Mouse (Mus musculus): Measurements from ENCODE around the gene Ssu72.
"Not testable (repeated sequence)": the region's sequence is repeated elsewhere in the genome, so short reads cannot be mapped to it uniquely, and the experiment has no call there.

Ssu72 gene

DNA sequence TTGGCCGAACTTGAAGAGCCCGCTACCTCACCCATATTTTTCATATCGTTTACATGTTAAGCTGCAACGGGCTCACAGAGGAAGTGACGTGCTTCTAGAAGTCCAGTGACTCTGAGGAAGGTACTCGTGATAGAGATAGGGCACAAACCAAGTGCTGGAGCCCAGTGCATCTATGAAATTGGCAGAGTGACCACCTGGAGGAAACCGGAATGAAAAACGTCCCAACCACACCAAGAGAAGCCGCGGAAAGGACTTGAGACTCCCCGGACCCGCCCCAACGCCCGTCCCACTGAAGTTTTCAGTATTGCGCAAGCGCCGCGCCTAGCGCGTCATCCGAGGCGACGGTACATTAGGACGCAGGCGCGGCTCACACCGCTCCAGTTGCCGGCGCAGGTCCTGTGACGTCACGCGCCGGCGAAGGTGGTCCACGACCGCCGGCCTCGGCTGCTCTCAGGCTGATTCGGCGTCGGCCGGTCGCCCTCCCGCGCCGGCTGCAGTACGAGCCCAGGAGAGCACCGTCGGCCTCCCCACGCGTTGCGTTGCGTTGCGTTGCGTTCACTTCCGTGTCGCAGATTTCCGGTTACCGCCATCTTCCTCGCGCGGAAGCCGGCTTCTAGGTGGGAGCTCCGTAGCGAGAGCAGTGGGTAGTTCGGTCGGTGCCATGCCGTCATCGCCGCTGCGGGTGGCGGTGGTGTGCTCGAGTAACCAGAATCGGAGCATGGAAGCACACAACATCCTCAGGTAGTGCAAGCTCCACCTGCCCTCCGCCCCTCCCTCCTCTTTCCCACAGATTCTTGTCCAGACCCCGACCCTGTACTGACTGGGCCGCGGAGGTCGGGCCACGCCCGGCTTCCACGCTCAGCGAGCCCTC lies at the start of gene Ssu72:
TSS of gene Ssu72 (plus strand) at position 80 of the 871 bp plus-strand sequence.
- peak; percentile 95 to 97 for DNase-seq

DNA sequence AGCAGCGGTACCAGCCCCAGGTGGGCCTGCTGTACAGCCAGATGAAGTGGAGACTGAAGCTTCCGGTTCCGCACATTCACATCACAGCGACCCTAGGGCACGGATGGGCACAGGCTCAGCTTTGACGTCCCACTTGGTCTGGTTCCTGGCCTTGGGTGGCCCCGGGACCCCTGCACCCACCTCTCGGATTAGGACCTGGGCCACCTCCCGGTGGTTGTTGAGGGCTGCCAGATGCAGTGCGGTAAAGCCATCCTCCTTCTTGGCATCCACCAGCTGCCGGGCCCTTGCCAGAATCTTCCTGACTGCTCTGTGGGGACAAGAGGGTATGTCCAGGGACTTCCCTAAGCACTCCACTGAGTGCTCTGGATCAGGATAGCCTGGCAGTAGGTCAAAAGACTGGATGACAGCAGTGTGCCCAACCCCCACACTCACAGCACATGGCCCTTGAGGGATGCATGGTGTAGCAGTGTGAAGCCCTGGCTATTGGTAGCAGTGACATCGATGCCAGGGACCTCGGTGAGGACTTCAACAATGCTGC lies 48.3 kb upstream of the Ssu72 start:
- DNase-seq: peak; percentile 31 to 51

DNA sequence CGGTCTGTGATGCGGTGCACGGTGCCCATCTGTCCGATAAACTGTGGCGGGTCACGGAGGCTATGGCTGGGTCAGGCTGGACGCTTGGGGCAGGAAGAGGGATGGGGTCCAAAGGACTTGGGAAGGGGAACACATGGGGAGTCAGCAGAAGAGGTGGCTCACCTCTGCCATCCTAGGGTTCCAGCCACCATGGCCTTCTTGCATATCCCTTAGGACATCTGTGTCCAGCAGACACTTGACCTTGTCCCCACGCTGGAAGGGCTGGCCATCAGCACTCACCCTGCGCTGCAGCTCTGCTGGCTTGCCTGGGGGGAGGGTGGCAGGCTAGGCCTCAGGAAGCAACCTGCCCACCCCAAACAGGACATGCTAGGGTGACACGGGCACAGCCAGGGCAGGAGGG lies 45.6 kb upstream of the Ssu72 start:
- no peak for DNase-seq

DNA sequence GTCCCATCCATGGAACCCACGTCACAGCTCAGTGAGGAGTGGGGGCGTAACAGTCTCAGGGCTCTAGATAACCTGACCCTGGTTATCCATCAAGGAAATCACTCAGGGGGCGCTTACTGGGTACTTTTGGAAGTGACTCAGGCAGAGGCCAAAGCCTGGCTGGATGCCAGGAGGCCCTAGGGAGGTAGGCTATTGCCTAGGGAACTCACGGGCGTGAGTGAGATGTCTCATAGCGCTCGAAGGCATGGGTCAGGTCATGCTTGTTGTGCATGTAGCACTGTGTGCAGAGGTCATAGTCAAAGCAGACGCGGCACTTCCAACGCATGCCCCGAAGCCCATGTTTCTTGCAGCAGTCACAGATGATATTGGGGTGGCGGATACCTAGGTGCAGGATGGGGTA lies 44.0 kb upstream of the Ssu72 start:
- DNase-seq: peak in 1 of 2 experiments; percentile 32

DNA sequence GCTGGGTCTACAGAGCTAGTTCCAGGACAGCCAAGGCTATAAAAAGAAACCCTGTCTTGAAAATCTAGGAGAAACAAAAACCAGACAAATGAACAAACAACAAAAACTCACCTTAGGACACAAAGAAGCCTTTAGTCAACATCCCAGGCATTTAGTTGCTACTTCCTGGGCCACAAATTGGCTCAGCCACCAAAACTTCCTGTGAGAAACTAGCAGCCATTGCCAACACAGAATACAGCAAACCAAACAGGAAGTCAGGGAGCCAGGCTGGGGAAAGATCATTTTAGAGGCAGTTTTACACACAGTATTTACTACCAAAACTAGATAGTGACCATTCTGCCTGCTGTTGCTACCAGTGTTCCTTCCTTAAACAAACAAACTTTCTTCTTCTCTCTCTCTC lies 37.7 kb upstream of the Ssu72 start:
- no peak for DNase-seq

DNA sequence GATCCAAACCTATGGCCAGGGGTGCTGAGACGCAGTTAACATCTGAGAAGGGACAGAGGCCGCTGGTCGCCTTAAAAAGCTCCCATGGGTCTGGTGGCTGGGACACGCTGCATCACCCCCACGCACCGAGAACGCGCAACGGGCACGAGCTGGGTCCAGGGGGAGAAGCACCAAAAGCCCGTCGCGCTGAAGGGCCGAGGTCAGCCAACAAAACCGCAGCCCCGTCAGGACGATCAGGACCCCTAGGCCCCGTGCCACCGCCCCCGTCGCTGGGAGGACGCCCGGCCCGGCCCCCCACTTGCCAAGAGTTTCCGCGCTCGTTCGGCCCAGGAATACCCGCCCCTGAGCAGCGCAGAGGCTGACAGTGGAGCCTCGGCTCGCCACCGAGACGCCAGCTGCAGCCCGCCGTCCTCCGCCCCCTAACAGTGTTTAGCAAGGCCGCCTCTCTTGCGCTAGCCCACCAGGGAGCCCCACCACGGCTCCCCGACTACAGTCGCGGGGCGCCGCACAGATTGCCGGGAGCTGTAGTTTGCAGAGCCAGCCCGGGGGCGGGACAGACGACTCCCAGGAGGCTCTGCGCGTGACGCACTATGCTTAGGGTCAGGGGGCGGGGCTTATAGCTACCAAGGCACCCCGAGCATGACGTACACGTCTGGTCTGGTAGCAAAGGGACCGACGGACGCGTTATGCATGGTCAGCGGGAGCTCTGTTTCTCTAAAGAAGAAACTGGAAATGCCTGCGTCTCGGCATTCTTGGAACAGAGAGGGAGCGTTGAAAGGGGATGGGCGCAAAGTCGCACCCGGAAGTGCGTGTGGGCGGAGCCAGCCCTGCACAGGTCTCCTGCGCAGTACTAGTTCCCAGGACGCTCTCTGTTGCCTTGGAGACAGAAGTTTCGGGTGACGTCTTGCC lies 35.7 kb upstream of the Ssu72 start, which contains the start of gene Mib2:
TSS of gene Mib2 (minus strand) at position 510 of the 909 bp plus-strand sequence.
- DNase-seq: peak; percentile 98

DNA sequence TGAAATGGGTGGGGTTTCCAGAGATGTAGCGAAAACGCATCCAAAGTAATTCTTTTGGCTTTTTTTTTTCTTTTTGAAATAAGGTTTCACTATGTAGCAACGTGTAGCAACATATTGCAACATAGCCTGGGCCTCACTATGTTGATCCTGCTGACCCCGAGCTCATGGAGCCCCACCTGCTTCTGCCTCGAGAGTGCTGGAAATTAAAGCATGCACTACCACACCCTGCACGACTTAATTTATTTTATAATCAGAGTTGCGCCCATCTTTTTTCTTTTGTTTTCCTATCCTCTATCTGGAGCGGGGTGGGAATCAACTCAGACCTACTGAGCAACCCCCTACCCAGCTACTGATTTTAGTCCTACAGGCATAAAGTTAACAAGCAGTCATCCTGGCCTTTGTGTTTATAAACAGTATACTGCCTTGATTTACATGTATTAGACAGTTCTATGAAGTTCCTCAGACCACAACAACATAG lies 35.0 kb upstream of the Ssu72 start:
- DNase-seq: no peak

DNA sequence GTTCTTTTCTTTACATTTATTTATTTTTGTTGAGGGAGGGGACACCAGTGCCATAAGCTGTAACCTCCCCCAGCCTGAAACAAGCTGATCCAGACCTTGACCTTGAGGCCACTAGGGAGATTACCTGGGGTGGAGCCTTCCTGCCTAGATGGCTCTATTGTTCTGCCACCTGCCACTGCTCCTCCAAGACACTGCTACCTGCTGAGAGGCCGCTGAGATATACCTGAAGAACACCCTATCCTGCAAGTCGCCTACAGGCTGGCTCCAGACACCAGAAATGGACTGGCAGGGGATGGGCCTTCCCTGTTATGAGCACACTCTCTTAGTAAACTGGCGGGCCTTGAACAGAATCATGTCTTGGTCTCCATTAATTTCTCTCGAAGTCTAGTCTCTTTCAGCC lies 34.4 kb upstream of the Ssu72 start:
- not testable (repeated sequence) for DNase-seq

DNA sequence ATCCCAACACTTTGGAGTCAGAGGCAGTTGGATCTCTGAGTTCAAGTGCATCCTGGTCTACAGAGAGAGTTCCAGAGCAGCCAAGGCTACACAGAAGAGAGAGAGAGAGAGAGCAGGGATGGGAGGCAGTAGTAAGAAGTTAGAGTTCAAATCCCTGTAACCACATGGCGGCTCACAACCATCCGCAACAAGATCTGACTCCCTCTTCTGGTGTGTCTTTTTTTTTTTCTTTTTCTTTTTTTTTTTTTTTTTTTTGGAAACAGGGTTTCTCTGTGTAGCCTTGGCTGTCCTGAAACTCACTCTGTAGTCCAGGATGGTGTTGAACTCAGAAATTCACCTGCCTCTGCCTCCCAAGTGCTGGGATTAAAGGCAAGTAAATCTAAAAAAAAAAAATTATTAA lies 32.5 kb upstream of the Ssu72 start:
- no peak for DNase-seq

DNA sequence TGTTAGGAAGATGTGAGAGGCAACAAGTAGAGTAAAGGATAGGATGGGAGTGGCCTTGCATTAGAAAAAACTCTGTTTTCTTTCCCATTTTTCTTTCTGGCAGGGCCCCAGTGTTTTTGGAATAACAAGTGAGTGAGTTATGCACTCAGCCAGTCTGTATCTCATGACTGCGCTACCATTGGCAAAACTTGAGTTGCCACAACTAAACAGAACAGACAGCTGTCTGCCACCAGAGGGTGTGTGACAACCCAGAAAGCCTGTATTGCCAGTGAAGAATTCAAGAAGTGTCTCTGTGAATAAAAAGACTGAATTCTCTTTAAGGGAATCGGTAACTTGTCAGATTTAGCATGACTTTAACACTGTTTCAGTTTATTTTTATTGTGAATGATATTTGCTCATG lies 28.6 kb upstream of the Ssu72 start:
- DNase-seq: peak; percentile 57 to 60

DNA sequence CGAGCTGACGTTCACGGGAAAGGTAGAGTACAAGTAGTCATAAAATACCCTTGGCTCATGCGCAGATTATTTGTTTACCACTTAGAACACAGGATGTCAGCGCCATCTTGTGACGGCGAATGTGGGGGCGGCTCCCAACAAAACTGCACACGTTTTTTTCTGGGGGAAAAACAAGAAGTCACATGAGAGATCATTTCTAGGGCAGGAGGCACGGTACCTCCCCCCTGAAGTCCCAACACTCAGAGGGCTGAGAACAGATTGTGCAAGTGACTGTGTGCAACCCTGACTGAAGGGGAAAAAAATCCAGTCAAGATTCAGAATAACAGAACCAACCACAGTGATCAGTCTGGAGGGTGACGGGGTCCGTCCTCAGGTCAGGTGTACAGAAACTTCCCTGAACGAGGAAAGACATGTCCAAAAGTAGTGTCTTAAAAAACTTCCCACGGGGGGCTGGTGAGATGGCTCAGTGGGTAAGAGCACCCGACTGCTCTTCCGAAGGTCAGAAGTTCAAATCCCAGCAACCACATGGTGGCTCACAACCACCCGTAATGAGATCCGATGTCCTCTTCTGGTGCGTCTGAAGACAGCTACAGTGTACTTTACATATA lies 20.8 kb upstream of the Ssu72 start:
- not testable (repeated sequence) for DNase-seq

DNA sequence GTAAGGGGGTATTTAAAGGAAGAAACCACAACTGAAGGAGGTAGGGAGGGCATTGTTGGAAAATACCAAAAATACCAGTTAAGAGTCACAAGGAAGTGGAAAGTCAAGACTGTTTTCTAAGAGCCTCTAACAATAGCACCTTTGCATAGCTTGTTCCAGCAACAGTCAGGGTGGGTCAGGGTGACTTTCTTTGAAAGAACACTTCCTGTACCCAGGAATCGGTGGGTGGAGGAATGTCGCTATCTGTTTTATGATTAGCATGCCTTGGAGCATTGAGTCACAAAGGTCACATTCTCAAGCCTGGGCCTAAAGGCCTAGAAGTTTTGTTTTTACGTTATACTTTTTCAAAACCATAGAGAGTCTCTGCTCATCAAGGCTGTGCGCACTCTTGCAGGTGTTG lies 16.8 kb upstream of the Ssu72 start:
- not testable (repeated sequence) for DNase-seq

DNA sequence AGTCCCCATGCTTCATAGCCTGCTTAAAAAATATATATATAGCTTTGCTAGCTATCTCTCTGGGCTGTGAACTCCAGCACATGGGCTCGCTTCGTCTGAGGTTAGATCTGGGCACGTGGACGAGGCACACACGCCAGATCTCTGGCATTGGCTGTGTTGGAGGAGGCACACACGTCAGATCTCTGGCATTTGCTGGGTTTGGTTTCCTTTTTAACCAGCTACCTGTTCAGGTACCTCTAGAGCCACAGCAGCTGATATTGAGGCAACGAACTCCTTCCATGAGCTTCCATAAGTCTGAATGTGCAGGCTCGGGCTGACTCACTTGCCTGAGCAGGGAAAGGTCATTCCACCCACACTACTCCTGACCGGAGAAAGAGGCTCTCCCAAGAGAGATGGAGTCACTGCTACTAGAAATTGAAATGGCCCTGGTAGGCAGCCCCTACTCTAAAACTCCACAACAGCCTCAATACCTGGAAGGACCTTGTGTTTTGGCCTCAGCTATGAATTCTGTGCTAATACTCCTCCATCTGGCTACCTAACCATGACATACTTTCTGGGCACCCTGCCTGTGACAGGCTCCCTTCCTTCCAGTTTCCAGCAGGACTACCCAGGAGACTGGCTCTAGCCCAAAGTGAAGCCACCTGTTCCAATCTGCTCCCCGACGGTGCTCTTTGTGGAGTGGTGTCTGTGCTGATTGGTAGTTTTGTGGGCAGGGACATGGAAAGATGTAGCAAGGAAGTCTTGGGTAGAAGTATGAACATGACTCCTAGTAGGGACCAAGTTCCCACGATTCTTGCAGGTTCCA lies 13.8 kb upstream of the Ssu72 start:
- peak; percentile 99 for DNase-seq

DNA sequence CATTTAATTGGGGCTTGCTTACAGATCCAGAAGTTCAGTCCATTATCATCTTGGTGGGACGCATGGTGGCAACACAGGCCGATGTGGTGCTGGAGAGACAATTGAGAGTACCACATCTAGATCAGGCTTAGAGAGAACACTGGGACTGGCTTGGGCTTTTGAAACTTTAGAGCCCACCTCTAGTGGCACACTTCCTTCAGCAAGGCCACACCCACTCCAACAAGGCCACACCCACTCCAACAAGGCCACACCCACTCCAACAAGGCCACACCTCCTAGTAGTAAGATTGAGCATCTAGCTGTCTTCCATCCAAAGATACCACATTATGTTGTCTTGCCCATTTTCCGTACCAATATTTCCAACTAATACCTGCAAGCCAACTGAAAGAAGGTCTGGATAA lies 12.2 kb upstream of the Ssu72 start:
- no peak for DNase-seq

DNA sequence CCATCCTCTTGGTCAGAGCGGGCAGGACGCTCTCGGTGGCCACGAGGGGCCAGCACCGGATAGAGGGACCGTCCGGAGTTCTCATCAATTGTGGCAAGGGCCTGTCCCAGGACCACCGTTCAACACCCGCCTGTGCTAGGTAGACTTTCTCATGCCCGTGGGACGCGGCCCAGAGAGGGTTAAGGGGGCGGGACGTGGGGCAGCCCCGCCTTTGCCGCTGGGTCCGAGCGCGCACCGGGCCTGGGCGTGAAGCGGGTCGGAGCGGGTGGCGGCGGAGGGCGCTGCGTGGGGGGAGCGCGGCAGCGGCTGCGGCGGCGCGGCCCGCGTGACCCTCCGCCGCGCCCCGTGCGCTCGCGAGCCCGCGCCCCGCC lies 10.5 kb upstream of the Ssu72 start, which contains the start of gene Fndc10:
TSS of gene Fndc10 (plus strand) at position 232 of the 371 bp plus-strand sequence.
- DNase-seq: peak; percentile 89 to 90

DNA sequence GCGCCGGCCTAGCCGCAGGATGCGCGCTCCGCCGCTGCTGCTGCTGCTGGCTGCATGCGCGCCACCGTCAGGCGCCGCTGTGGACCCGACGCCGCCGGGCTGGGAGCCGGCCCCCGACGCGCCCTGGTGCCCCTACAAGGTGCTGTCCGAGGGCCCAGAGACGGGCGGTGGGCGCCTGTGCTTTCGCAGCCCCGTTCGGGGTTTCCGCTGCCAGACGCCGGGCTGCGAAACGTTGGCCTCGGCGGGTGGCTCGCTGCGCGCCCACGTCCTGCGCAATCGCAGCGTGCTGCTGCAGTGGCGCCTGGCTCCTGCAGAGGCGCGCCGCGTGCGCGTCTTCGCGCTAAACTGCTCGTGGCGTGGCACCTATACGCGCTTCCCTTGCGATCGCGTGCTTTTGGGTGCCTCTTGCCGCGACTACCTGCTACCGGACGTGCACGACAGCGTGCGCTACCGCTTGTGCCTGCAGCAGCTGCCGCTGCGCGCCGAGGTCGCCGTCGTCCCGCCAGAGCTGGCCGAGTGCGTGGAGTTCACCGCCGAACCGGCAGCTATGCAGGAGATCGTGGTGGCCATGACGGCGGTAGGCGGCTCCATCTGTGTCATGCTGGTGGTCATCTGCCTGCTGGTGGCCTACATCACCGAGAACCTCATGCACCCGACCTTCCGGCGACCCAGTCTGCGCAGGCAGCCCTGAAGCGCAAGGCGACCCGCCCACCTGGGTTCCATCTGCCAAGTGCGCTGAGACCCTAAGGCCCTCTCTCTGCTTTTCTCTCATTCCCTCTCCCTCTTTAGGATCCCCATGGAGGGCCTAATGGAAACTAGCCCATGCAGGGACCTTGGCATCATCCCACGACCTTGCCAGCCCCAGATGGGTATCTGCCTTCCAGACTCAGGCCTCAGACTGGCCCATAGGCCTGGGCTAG lies 9.9 kb upstream of the Ssu72 start:
- peak; percentile 75 to 78 for DNase-seq

DNA sequence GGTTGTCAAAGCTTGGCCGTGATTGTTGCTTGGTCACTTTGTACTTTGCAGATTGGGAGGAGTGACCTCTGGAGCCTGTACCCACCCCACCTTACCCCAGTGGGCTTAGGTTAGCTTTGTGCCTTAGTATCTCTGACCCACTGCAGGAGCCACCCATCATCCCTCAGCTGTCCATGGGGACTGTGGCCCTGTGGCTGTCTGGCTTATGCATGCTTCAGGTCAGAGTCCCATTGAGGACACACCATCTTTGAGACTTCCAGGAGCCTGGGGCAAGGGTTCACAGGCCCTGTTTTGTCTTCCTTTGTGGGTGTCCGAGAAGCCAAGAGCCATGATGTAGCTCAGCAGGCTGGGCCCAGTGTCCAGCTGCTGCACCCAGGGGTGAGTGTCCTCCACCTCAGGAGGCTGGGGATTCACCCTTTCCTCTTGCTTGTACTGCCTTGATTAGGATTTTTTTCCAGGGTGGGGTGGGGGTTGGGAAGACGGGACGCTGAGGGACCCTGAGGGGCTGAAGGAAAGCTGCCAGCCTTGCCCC lies 9.0 kb upstream of the Ssu72 start:
- DNase-seq: peak in 1 of 2 experiments; percentile 32

DNA sequence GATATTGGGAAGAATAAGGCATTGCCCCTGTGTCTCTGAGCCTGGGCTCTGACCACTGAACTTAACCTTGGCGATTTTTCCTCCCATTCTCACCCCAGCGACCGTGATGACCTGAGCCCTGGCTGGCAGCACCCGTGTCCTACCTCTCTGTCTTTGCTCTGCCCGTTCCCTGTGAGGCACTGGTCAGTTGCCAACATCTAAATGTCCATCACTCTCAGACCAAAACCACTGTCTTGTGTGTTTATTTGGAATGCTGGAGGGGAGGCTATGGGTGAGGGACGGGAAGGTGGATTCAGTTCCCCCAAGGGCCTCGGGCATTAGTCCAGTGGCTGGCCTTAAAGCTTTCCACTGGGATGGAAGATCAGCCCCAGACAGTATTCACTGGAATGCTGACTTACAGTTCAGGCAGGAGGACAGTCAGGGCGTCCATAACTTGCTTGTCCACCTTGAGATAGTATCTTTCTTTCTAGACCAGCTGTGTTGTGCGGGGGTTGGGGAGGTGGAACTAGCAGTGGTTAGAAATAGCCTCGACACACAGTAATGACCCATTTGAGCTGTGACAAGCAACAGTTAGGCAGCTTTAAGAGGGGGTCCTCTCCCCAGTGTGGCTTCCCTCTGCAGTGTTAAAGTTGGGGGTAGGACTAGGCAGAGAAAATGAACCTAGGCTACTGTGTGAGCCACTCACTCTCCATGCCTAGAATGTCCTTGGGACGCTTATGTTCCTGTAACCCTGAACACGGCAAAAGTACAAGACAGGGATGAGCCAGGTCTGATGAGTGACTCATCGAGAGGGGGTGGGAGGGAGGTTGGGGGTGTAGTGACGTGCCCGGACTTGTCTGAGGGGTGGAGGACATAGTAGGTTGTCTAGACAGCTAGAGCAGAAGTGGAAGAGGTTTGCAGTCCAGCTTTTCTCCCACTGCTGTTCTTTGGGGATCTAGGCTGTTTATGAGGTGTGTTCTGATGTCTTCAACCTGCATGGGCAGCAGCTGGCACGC lies 8.0 kb upstream of the Ssu72 start:
- peak; percentile 54 to 58 for DNase-seq

DNA sequence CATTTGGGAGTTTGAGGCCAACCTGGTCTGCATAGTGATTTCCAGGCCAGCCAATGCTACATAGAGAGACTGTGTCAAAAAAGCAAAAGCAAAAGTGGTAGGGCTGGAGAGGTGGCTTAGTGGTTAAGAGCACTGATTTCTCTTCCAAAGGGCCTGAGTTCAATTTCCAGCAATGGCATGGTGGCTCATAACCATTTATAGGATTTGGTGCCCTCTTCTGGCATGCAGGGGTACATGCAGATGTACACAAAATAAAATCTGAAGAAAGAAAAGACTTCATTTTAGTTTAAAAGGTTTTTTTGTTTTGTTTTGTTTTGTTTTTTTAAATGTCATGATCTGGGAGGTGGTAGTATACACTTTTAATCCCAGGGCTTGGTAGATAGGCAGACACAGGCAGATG lies 4.2 kb upstream of the Ssu72 start:
- peak; percentile 24 to 32 for DNase-seq

Data from cerebellum, postnatal 14 days (tissue).